In the genomic region with DNA sequence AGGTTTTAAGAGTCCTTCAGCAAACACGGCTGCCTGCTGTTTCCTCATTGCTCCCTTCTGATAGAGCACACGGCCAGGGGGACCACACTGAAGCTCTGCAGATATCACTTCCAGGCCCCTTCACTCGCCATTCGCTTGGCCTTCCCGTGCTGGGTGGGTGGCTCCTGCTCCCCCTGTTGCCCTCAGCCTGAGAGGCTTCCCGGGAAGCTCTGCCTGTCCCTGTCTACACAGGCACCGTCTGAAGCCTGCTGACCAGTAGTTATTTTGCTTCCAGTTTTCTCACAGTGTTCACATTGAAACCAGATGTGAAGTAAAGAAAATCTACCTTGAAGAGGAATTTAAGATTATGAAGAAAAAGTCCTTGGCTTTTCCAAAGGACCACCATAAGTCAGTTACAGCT, we compare ENCODE assay signal across 23 mouse cellular contexts. TPM values are rescaled to one million over a fixed set of nuclear protein-coding genes. Genes with fewer than 3 reads are reported as not detected.
DNase-seq lines count a peak whose midpoint lies in the region; ATAC-seq and TF ChIP-seq lines count a peak whose summit lies in the region.
"Had no signal": no experiment of that assay in that cellular context is flagged by ENCODE, and none has a peak within 500 bp of the region (broad histone marks: within the 10 kb centered on the region; RNA-seq: fewer than 3 reads in every experiment).

No protein-coding gene starts in this region.

- TF ChIP-seq EP300 in lung, postnatal 0 days (IDR thresholded peaks at IDR 0.05), result no peak

- WGBS in lung, postnatal 0 days, result 62% methylated on average over 7 of the region's 7 CpGs
- WGBS in midbrain, embryonic 11.5 days, result 79% methylated on average over 7 of the region's 7 CpGs
- WGBS in midbrain, embryonic 15.5 days, result 84% methylated on average over 7 of the region's 7 CpGs

- no peak for ATAC-seq in lung, postnatal 0 days
- no peak for ATAC-seq in midbrain, embryonic 11.5 days (ENCODE audit: low FRiP score)
- ATAC-seq in midbrain, embryonic 15.5 days (replicated peaks), result no peak
- ATAC-seq: activated CD4-positive, CD25-positive, alpha-beta regulatory T cell, adult 4 months; CD4-positive, CD25-positive, alpha-beta regulatory T cell, adult 4 months; Patski had no signal

- no peaks in the 10 kb centered on the region for H3K27me3 ChIP-seq in lung, postnatal 0 days (replicated peaks; ENCODE audit: insufficient read depth, low read length)
- no peaks in the 10 kb centered on the region for H3K27me3 ChIP-seq in midbrain, embryonic 11.5 days (ENCODE audit: control insufficient read depth, insufficient read depth, low read length)
- H3K27me3 ChIP-seq in midbrain, embryonic 15.5 days (replicated peaks), result no peaks in the 10 kb centered on the region
- H3K27me3 ChIP-seq: CH12.LX, Patski had no signal

- peaks cover 17% of the 10 kb centered on the region; the same call in 1 of the 2 replicates for H3K36me3 ChIP-seq in lung, postnatal 0 days (ENCODE audit: insufficient read depth, low read length)
- H3K36me3 ChIP-seq in midbrain, embryonic 11.5 days (ENCODE audit: control insufficient read depth, insufficient read depth, low read length), result peaks cover 8% of the 10 kb centered on the region; the same call in 1 of the 2 replicates
- H3K36me3 ChIP-seq in midbrain, embryonic 15.5 days (replicated peaks), result peaks cover 36% of the 10 kb centered on the region

- no peak overlapping the region for H3K27ac ChIP-seq in lung, postnatal 0 days (ENCODE audit: low read length)
- H3K27ac ChIP-seq in midbrain, embryonic 11.5 days (ENCODE audit: low read depth, low read length), result no peak overlapping the region
- no peak overlapping the region for H3K27ac ChIP-seq in midbrain, embryonic 15.5 days

- H3K9ac ChIP-seq in lung, postnatal 0 days (replicated peaks; ENCODE audit: low read depth), result no peak overlapping the region
- no peak overlapping the region for H3K9ac ChIP-seq in midbrain, embryonic 11.5 days (ENCODE audit: low read length)
- no peak overlapping the region for H3K9ac ChIP-seq in midbrain, embryonic 15.5 days

- H3K4me2 ChIP-seq in lung, postnatal 0 days (replicated peaks; ENCODE audit: low read depth, low read length), result no peak overlapping the region
- H3K4me2 ChIP-seq in midbrain, embryonic 11.5 days, result no peak overlapping the region
- no peak overlapping the region for H3K4me2 ChIP-seq in midbrain, embryonic 15.5 days

- no peak overlapping the region for H3K4me3 ChIP-seq in lung, postnatal 0 days (ENCODE audit: low read depth, low read length)
- H3K4me3 ChIP-seq in midbrain, embryonic 11.5 days (ENCODE audit: low read depth, low read length), result no peak overlapping the region
- no peak overlapping the region for H3K4me3 ChIP-seq in midbrain, embryonic 15.5 days

- TF ChIP-seq CTCF in lung, postnatal 0 days (IDR thresholded peaks at IDR 0.05), result no peak

- no peaks in the 10 kb centered on the region for H3K4me1 ChIP-seq in lung, postnatal 0 days (ENCODE audit: insufficient read depth, low read depth, low read length)
- no peaks in the 10 kb centered on the region for H3K4me1 ChIP-seq in midbrain, embryonic 11.5 days (ENCODE audit: control insufficient read depth, insufficient read depth, low read length)
- no peaks in the 10 kb centered on the region for H3K4me1 ChIP-seq in midbrain, embryonic 15.5 days

- peak; percentile 61 for DNase-seq in heart, adult 11 months
- no peak for DNase-seq in heart, postnatal 4 days
- DNase-seq in lung, postnatal 36 days, result peak; percentile 9
- DNase-seq in lung, postnatal 0 days (ENCODE audit: low spot score), result no peak
- DNase-seq in midbrain, embryonic 11.5 days (ENCODE audit: low spot score, missing footprints), result peak; percentile 54
- DNase-seq: adrenal gland, adult 2 months; adrenal gland, adult 8-10 months; adrenal gland, postnatal 10 days; adrenal gland, postnatal 14 days; adrenal gland, postnatal 25 days; adrenal gland, postnatal 36 days; B cell, adult 2 months; cerebellum, adult 11 months; cerebellum, adult 11-12 months; cerebellum, adult 18-20 months had no signal

- no peaks in the 10 kb centered on the region for H3K9me3 ChIP-seq in lung, postnatal 0 days (ENCODE audit: low read length)
- H3K9me3 ChIP-seq in midbrain, embryonic 11.5 days (ENCODE audit: control insufficient read depth, low read length), result no peaks in the 10 kb centered on the region
- H3K9me3 ChIP-seq in midbrain, embryonic 15.5 days, result no peaks in the 10 kb centered on the region
- H3K9me3 ChIP-seq: G1E had no signal

RNA-seq across cellular contexts. Expression of a gene that starts 11.7 kb away (rescaled TPM):
- total RNA-seq in heart, postnatal 4 days (2021), result 10 to 100 TPM; 11.3 to 11.9 TPM
- polyA plus RNA-seq in lung, postnatal 0 days (2015; fragmentation: Nextera tagmentation; extraction: Ambion mirVana), result 16.1 and 18.0 TPM in 2 replicates
- 24.6 and 25.3 TPM in 2 replicates for polyA plus RNA-seq in midbrain, embryonic 11.5 days (2014; fragmentation: Nextera tagmentation; extraction: Ambion mirVana)
- polyA plus RNA-seq in midbrain, embryonic 15.5 days (2015; fragmentation: Nextera tagmentation; extraction: Ambion mirVana), result 21.6 and 23.7 TPM in 2 replicates

RNA-seq across cellular contexts. Expression of a gene that starts 29.8 kb away (rescaled TPM):
- 10 to 100 TPM; 12.7 to 14.3 TPM for total RNA-seq in heart, postnatal 4 days (2021)
- polyA plus RNA-seq in lung, postnatal 0 days (2015; fragmentation: Nextera tagmentation; extraction: Ambion mirVana), result 12.4 and 15.4 TPM in 2 replicates
- 41.3 and 47.8 TPM in 2 replicates for polyA plus RNA-seq in midbrain, embryonic 11.5 days (2014; fragmentation: Nextera tagmentation; extraction: Ambion mirVana)
- 23.7 and 26.3 TPM in 2 replicates for polyA plus RNA-seq in midbrain, embryonic 15.5 days (2015; fragmentation: Nextera tagmentation; extraction: Ambion mirVana)

RNA-seq across cellular contexts. Expression of a gene that starts 29.9 kb away (rescaled TPM):
- total RNA-seq in heart, postnatal 4 days (2021), result 10 to 100 TPM; 28.3 to 36.3 TPM
- 49.1 and 56.6 TPM in 2 replicates for polyA plus RNA-seq in lung, postnatal 0 days (2015; fragmentation: Nextera tagmentation; extraction: Ambion mirVana)
- polyA plus RNA-seq in midbrain, embryonic 11.5 days (2014; fragmentation: Nextera tagmentation; extraction: Ambion mirVana), result 114 and 130 TPM in 2 replicates
- 77.2 and 83.9 TPM in 2 replicates for polyA plus RNA-seq in midbrain, embryonic 15.5 days (2015; fragmentation: Nextera tagmentation; extraction: Ambion mirVana)

RNA-seq across cellular contexts. Expression of a gene that starts 34.3 kb away (rescaled TPM):
- not detected for total RNA-seq in heart, postnatal 4 days (2021)
- polyA plus RNA-seq in lung, postnatal 0 days (2015; fragmentation: Nextera tagmentation; extraction: Ambion mirVana), result 0.26 and 0.39 TPM in 2 replicates
- polyA plus RNA-seq in midbrain, embryonic 11.5 days (2014; fragmentation: Nextera tagmentation; extraction: Ambion mirVana), result 0.54 and 0.57 TPM in 2 replicates
- 0.54 and 0.66 TPM in 2 replicates for polyA plus RNA-seq in midbrain, embryonic 15.5 days (2015; fragmentation: Nextera tagmentation; extraction: Ambion mirVana)
- total RNA-seq: adrenal gland, adult 18-20 months; adrenal gland, adult 2 months; adrenal gland, adult 8-10 months; adrenal gland, postnatal 10 days; adrenal gland, postnatal 14 days; adrenal gland, postnatal 25 days; adrenal gland, postnatal 36 days; adrenal gland, postnatal 4 days; CH12.LX had no signal
- polyA plus RNA-seq: activated CD4-positive, CD25-positive, alpha-beta regulatory T cell, adult 4 months; adrenal gland, adult 2 months; CD4-positive, CD25-positive, alpha-beta regulatory T cell, adult 4 months; G1E had no signal

RNA-seq across cellular contexts. Expression of a gene that starts 56.1 kb away (rescaled TPM):
- not detected for total RNA-seq in heart, postnatal 4 days (2021)
- polyA plus RNA-seq in lung, postnatal 0 days (2015; fragmentation: Nextera tagmentation; extraction: Ambion mirVana), result 0.38 and 0.43 TPM in 2 replicates
- 2.1 and 2.4 TPM in 2 replicates for polyA plus RNA-seq in midbrain, embryonic 11.5 days (2014; fragmentation: Nextera tagmentation; extraction: Ambion mirVana)
- 6.8 and 8.3 TPM in 2 replicates for polyA plus RNA-seq in midbrain, embryonic 15.5 days (2015; fragmentation: Nextera tagmentation; extraction: Ambion mirVana)
- total RNA-seq: adrenal gland, postnatal 14 days had no signal
- polyA plus RNA-seq: G1E had no signal

Comparison
In these comparisons a context has a peak if more than half of its experiments do, and no peak if none do; other contexts are left out.
1. DNase-seq: peak in heart, adult 11 months (single experiment), lung, postnatal 36 days (single experiment) and midbrain, embryonic 11.5 days (single experiment); none in heart, postnatal 4 days (single experiment) and lung, postnatal 0 days (single experiment).